Mouse (Mus musculus) thymus, postnatal 36 days (tissue): ENCODE measurements around the gene Churc1.
"Not testable (repeated sequence)": the region's sequence is repeated elsewhere in the genome, so short reads cannot be mapped to it uniquely, and the experiment has no call there.

Experiments
- DNase-seq, 2 experiments: peaks; one replicate each; pipeline ENCODE4 v3.0.0; 2022; ENCODE audit warnings: mixed read lengths in 2 of 2

The Churc1 gene

DNA sequence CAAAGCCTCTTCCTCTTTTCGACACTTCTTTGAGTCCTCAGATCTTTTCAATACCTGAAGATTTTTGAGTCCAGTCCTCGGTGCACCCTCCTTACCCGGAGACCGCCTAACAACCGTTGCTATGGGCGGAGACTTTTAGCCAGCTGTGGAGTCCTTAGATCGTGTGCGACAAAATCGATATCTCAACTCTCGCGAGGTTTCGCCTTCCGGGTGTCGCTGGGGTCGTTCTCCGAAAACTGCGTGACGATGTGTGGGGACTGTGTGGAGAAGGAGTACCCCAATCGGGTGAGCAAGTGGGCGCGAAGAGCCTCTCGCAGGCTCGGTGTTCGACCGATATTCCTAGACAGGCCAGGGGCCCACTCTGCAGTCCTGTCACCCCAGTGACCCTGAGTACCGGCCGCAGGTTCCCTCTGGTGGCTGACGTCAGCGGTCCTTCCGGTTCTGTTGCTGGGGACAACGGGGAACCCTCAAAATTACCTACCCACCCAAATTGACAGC is at the start of gene Churc1, which contains the start of gene Fntb:
Churc1 (plus strand) TSS at position 185 of the 498 bp plus-strand sequence.
Fntb (plus strand) TSS at position 236 of the 498 bp plus-strand sequence.
- peak; percentile 92 to 95 for DNase-seq

GRCm38 (mm10) chr12:76718384-76718783 is 47.0 kb upstream of the Churc1 start:
- DNase-seq = no peak

GRCm38 (mm10) chr12:76720572-76720971 is 44.8 kb upstream of the Churc1 start:
- DNase-seq = no peak

DNA sequence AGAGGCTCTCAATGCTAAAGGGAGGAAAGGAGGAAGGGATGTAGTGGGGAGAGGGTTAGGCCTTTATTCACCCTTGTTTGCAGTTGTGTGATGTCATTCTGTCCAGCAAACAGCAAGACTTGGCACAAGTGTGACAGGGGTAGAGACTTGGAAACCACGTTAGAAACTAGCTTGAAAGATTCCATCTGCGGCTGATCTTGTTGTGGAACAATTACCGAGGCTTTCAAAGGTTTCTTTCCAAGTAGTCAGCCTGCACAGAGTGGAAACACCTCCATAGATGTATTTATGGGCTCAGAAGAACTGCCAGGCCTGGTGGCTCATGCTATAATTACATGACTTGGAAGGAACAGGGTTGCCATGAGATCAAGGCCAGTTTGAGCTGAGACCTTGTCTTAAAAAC is 43.3 kb upstream of the Churc1 start:
- no peak for DNase-seq

- DNase-seq = no peak
Observed at GRCm38 (mm10) chr12:76727955-76728354, 37.4 kb upstream of the Churc1 start.

- no peak for DNase-seq
Observed at GRCm38 (mm10) chr12:76750866-76751459, 14.4 kb upstream of the Churc1 start.

- peak; percentile 56 to 57 for DNase-seq
Observed at GRCm38 (mm10) chr12:76752652-76753318, 12.6 kb upstream of the Churc1 start.

DNA sequence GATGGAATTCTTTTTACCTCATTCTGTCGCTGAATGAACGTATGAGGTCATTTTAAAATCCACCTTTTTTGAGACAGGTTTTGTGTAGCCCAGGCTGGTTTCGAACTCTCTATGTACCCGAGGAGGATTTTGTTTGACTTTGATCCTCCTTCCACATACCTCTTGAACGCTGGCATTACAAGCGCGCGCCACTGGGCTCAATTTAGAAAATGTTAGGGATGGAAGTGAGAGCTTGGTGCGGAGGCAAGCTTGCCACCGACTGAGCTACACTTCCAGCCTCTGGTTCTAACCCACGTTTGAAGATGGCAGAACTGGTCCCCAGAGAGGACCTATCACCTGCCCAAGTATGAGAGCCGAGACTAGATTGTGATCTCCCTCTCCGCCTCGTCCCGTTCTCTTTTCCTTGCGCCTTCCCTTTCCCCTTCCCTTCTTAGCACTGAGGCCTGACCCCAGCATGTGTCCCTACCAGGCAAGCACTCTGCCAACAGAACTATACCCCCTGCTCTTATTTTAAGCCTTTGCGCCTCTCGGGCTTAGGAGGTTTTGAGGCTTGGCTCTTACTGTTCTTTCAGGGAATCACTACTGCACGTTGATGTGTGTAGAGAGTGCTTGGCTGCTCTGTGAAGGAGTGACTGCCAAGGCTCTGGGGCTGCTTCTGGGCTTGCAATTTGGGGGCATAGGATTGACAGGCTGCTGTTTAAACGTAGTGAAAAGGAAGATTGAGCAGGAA is 728 bp downstream of the Churc1 start:
- no peak for DNase-seq

DNA sequence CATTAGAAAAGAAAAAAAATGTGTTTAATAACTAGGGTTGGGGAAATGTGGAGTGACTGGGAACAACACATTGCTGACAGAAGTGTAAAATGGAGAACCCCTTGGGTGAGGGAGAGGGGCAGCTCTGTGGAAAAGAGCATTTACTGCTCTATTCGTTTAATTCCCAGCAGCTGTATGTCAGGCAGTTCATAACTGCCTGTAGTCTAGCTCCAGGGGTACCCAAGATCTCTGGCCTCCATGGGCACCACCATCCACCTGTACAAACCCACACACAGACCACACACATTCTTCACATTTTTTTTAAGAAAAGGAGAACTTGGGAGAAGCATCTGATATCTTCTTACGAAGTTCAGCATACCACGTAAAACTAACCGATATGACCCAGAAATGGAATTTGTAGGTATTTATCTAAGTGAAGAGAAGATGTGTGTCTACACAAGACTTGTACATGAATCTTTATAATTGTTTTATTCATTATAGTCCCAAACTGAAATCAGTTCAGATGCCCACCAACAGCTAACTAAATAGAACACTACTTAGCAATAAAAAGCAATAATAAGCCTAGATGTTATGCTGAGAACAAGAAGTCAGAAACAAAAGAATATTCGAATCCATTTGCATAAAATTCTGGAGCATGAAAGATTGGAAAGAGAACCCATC is 5.6 kb downstream of the Churc1 start:
- DNase-seq = no peak

GRCm38 (mm10) chr12:76771540-76771939 is 6.2 kb downstream of the Churc1 start:
- DNase-seq = no peak

- no peak for DNase-seq
Observed at GRCm38 (mm10) chr12:76774652-76775051, 9.3 kb downstream of the Churc1 start.

DNA sequence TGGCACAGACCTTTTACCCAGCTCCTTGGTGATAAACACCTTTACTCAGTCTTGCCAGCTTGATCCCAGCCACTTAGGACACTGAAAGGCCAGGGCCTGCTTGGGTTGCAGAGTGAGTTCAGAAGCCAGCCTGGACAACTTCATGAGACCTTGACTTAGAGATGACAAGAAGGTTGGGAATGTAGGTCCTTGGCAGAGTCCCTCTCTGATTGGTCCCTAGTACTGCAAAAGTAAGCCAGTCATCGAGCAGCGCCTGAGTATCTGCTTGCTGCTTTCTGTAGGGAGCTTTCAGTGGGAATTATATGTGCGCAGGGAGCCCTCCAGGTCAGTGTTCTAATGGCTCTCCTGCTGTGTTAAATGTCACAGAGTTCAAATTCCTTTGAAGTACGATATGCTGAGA is 9.8 kb downstream of the Churc1 start:
- no peak for DNase-seq

GRCm38 (mm10) chr12:76776898-76777297 is 11.6 kb downstream of the Churc1 start:
- no peak for DNase-seq

DNA sequence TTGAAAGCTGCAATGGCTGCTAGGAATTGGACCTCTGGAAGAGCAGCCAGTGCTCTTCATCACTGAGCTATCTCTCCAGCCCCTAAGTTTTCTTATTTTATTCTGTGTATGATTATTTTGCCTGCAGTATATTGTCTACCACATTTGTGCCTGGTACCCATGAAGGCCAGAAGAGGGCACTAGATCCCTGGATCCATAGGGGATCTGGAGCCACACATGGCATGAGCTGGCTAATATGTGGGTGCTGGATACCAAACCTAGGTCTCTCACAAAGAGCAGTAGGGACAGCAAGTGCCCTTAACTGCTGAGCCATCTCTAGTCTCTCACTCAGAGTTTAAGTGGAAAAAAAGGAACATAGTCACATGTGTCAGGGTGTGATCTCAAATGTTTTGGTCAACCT is 12.5 kb downstream of the Churc1 start:
- DNase-seq = no peak

GRCm38 (mm10) chr12:76778305-76779083 is 13.2 kb downstream of the Churc1 start:
- DNase-seq = peak; percentile 28 to 30

DNA sequence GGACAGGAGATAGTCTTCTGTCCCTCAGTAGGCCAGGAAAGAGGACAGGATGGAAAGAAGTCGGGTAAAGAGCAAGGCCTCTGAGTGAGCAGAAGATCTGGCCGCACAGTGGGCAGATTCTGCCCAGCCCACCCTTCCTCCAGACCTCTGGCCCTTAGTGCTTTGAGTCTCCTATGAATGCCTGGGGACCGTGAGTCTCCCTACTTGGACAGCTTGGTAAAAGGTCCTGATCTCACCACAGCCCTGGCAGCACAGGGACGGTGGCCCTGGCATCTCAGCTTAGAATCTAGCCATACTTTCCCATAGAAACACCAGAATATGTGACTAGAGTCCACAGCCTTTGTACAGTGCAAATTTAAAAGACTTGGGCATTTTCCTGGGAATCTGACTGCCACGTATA is 14.6 kb downstream of the Churc1 start:
- no peak for DNase-seq

- no peak for DNase-seq
Observed at GRCm38 (mm10) chr12:76780639-76781468, 15.5 kb downstream of the Churc1 start.

DNA sequence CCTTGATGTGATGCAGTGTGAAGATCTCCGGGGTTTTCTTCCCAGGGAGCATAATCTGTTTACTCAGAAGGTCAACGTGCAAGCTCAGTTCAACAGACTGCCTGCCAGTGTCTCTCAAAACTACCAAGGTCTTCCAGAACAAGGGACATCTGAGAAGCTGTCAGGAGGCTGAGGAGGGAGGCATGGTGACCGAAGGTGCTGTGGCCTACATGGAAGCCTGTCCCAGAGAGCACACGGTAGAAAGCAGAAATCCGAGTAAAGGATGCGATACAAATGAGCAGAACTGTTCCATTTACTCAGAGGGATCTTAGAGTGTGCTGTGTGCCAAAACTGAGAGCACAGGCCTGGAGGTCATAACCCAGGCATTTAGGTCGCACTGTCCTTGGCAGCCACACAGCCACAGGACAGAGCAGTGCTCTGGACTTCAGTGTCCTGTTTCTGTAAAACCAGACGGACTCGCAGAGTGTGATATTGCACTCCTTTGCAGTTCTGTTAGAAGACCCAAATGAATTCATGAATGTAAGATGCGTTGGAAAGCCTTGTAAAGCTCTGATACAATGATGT is 18.8 kb downstream of the Churc1 start:
- DNase-seq = no peak

- no peak for DNase-seq
Observed at GRCm38 (mm10) chr12:76790446-76791084, 25.2 kb downstream of the Churc1 start.

GRCm38 (mm10) chr12:76792540-76792939 is 27.2 kb downstream of the Churc1 start:
- not testable (repeated sequence) for DNase-seq

DNA sequence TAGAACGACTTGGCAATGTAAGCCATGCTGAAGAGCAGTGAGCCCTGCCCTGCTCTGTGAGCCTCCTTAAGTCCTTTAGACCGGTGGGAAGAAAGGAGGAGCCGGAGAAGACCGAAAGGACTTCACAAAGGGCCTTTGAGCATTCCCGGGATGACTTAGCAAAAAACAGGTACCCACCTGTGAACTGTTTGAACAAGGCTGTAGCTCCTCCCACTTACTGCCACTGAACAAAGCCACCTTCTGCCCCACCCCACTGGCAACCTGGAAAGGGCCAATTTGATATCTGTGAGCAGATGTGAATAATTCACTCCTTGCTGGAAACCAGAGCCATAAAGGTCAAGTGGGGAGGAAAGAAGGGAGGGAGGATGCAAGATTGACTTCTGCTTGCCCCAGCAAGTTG is 30.0 kb downstream of the Churc1 start, which contains the start of gene Gpx2:
Gpx2 (minus strand) TSS at position 205 of the 400 bp plus-strand sequence.
- no peak for DNase-seq
